Mouse (Mus musculus) retina, embryonic 14.5 days (tissue): ENCODE results near the gene Med13.

ENCODE experiments used
- DNase-seq: peaks from one replicate; pipeline ENCODE4 v3.0.0-alpha.2; 2015; ENCODE audit warnings: low spot score

The Med13 gene

GRCm38 (mm10) chr11:86356854-86357788 is at the start of gene Med13:
TSS of gene Med13 (minus strand) at chr11:86357602.
- peak; percentile 61 for DNase-seq

DNA sequence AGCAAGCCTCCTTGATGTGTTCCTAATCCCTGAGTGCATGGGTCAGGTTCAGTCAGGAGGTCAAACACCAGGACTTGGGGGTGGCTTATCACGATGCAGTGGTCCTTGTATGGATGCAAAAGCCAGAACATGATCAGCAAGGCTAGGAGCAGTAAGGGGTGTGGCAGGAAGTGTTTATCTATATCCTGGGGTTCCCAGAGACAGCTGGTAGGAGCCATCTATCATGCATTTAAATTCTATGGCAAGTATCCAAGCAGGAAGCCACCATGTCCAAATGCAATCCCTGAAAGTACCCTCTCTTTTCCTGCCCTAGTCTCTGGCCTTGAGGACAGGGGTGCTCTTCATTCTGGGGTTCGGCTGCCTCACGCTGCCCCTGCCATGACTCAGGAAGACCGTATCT is 47.2 kb upstream of the Med13 start:
- no peak for DNase-seq

DNA sequence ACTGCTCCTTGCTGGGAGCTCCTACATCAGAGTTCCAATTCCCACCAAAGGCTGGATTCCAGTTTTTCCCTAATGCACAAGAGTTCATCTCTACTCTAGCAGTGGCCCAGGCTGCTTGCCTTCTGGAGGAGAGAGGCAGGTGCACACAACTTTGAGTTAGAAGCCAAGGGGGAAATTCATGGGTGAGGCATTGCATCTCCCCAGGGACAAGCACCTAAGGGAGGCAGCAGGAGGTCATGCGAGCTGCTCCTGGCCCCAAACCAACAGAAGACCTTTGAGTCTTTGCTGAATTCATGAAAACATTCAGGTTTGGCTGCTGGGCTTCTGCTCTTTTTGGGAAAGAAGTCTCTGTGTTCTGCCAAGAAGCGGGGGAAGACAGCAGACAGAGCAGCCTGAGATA is 46.4 kb upstream of the Med13 start:
- no peak for DNase-seq

GRCm38 (mm10) chr11:86399241-86400107 is 42.1 kb upstream of the Med13 start:
- no peak for DNase-seq

DNA sequence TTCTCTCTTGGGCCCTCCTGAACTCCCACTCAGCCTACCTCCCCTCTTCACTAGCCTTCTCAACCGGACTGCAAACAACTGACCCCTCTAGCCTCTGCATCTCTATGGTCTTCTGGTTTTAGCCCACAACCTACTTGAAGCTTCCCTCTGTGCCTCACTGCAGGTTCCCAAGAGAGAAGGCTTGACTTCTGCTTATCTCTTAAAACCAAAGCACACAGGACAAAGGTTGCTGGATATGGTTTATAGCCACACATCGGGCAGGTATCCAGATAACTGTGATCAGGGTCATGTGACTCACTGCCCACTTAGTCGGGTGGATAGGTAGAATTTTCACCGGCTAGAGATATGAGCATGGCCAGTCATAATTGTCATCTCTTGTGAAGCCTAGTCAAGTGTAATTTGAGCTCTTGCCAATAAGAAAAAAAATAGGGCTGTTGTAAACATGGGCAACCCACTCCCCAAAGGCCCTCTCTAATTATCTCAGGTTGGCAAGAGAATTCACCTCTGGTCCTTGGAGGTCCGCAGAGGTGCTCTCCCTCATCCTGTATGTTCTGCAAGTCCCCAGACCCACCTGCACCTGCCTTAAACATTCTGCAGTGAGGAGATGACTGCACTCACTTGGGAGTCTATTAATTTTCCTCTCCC is 39.7 kb upstream of the Med13 start:
- no peak for DNase-seq

DNA sequence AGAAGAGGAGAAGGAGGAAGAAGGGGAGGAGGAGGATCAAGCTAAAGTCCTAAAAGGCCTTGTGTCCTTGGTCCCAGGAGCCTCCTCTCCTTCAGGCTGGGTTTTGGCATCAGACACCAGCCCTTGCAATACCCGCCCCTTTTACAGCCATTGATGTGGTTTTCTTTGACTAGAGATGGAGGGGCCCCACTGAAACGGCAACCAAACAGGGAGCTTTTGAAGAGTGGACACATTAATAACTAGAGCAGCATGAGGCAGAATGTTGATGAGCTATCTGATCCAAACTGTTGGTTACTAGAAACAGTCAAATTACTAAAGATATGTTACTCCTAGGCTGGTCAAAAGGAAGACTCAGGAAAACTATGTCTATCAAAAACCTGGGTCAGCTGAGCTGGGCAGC is 39.1 kb upstream of the Med13 start:
- no peak for DNase-seq

DNA sequence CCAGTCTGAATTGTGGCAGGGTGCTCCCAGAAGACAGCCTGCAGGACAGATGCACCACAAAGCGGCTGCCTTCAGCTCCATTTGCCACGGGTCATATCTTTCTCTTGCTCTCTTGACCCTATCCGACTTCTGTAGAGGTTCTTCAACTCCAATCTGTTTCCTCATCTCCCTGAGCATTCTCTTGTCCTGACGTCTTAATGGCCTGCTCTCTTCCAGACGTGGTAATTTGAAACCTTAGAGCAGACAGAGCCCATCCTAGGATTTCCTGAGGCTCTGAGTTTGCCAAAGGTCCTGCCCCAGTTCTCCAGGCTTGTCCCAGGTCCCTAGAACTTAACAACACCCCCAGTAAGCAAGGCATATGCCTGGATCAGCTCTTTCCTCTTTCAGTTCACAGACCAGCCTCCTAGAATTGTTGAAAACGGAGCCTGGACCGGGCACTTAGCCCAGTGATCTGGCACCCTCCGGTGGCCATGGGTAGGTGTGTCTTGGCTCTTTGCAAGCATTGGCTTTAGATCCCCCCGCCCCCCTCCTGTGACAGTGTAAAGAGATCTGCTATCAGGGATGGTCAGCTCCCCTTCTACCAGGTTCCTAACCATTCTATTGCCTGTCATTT is 38.2 kb upstream of the Med13 start:
- peak; percentile 61 for DNase-seq

DNA sequence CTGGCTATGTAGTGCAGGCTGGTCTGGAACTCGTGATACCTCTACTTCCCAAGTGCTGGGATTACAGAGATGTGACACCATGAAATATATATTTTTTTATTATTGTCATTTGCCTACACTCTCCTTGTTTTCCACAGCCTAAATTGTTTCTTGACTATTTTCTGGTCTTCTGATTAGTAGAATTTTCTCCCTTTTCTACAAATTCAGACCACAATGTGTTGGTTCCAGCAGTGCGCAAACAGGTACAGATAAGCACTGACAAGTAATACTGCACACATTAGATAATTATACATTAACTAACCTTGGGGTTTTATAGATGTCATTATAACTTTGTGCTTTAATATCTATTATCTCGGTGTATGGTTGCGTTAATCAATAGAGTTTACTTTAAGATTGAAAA is 37.7 kb upstream of the Med13 start:
- DNase-seq = no peak

- no peak for DNase-seq
Observed at GRCm38 (mm10) chr11:86391687-86392086, 34.3 kb upstream of the Med13 start.

GRCm38 (mm10) chr11:86390308-86390707 is 32.9 kb upstream of the Med13 start:
- no peak for DNase-seq

DNA sequence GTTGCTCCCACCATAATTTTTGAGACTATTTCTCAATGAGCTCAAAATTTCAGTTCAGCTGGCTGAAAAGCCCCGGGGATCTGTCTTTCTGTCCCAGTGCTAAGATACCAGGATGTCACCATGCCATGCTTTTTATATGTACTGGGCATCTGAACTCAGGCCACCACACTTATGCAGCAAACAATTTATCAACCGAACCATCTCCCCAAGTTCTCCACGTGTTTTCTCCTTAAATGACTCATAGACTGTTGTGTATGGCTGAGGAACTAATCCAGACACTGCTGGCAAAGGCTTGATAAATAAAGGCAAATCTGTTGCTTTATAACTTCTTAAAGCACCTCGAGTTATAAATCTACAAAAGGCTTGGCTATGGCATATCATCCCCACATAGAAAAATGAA is 32.1 kb upstream of the Med13 start:
- no peak for DNase-seq

DNA sequence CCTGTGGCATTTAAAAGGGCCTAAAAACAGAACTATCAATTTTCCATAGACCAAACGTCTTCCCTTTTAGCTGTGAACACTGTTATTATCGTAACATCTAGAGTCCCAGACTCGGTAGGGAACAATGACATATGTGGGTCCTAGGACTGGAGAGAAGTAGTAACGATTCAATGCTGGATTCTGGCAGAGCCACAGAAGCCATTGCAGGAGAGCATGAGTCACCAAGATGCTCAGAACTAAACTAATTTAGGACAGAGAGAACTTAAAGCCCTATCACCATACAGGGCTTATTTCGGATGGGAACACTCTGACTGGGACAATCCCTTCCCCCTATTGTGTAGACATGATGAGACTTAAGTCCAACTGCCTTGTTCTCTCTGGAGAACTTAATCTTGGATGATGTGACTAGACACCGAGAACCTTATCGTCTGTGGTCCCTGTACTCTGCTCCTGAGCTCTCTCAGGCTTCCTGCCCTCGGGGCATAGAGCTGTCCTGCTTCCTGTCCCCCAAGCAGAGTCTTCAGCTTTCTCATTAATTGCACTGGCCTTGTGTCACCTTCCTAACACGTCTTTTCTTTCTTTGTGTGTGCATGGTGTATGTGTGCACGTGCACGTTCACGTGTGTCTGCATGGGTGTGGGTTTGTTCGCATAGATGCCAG is 31.5 kb upstream of the Med13 start:
- no peak for DNase-seq

DNA sequence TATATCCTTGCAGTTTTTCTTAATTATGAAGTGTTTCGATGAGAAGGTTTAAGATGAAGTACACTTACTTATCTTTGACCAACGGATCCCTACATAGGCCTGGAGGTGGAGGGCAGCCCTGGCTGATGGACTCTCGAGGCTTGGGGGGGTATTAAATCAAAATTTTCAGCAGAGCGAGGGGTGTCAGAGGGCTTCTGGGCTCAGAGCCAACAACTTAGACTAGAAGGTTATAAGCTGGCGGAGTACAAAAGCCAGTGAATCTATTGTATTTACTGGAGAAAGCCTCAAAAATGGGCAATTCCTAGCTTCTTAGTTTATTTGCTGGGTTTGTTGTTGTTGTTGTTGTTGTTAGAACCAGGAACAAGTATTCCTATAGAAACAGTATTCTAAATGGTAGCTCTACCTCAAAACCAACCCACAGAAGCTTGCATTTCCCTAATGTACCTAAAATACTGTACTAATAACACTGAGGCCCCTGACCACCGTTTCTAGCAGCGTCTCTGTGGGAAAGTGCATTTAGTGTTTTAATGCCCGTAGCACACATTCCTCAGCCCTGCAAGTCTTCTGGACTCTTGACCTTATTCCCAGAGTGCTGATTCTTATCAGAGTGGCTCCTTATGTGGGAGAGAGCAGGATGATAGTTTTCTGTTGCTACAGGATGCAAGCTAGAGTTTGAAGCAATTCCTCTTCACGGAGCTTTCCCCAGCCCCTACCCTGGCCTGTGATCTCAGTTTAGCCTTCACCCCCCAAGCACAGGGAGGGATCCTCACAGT is 29.9 kb upstream of the Med13 start:
- no peak for DNase-seq

DNA sequence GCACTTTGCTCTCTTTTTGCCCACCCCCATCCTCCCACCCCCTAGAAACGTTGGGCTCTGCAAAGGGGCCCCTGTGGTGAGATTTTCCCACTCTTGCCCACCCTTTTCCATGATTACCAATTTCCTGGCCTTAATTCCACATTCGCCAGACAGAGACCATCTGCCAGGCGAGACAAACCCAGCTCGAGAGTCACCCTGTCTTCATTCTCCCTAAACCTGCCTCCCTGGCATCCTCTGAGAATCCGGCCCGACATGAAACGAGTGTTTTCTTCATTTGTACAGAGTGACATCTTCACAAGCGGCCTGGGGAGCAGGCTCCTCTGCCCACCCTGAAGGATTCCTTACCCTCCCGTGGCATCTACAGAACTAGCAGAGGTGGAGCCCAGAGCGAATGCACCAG is 29.2 kb upstream of the Med13 start:
- no peak for DNase-seq

DNA sequence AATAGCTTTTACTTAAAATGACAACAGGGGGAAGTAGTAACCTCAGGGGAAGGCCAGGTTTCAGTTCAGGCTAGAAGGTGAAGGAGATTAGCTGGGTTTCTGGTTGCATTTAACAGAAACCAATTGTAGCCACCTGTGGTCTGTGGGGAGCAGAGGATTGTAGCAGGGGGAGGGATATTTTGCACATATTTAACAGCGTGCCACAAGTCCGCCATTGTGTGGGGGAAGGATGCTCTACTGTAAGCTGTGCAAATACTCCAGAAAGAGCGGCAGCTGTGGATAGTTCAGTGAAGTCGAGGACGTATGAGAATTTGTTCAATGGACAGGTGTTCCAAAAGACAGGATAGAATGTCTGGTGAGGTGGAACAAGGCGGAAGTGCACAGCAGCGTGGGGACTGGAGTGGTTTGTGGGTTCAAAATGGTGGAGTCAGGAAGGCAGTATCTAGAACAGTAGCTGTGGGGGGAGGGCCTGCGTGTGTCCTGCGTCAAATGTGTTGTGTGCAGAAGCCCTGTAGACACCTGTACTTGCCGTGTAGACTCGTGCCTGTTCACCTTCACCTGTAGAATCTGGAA is 28.4 kb upstream of the Med13 start:
- no peak for DNase-seq

DNA sequence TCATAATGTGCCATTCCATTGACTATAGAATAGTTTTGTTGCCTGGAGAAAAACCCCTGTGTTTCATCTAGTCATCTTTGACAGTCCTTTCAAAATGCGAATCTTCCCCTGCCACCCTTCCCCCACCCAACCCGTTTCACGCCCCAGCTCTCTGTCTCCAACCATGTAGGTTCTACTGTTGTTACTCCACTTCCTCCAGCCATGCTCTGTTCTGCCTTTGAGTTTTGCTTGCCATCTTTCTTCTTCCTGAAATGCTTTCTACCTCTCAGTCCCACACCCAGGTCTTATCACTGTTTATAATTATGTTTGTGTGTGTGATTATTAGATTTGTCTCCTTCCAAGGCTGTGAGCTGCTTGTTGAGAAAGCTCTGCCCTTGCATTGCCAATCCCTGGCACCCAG is 26.7 kb upstream of the Med13 start:
- no peak for DNase-seq

DNA sequence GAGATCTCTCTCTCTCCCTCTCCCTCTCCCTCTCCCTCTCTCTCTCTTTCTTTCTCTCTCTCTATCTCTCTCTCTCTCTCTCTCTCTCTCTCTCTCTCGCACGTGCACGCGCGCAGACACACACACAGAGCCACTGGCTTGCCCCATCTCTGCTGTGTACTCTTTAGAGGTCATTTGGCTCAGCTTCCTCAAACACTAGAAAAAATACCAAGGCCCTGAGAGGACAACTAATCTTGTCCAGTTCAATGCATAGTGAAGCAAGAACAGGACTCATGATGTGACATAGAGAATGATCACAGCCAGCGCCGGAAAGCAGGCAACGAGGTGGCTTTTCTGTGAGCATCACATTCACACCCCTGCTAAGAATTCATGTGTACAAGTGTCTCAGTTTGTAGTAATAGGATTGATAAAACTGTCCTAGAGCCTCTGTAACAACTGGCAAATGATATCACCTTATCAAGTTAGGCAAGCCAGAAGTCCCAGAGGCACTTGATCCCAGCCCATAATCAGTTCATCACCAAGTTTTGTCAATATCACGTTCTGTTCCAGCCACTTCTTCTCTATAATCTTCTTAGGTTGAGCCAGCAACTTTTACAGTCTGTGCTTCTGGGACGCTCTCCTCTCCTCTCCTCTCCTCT is 25.2 kb upstream of the Med13 start:
- DNase-seq = no peak

GRCm38 (mm10) chr11:86381478-86382091 is 24.2 kb upstream of the Med13 start:
- no peak for DNase-seq

GRCm38 (mm10) chr11:86380521-86381238 is 23.3 kb upstream of the Med13 start:
- no peak for DNase-seq
